Mouse (Mus musculus) Muller cell, postnatal 12 days (primary cell): Measurements from ENCODE around the gene Tenm3.
A peak's percentile ranks its signal among the peaks of the same experiment; 100 is the strongest.

ENCODE experiments used
- DNase-seq: peaks from one replicate; pipeline ENCODE4 v3.0.0-alpha.2; 2015; ENCODE audit errors: inconsistent ontology term

Tenm3 gene

GRCm38 (mm10) chr8:48591818-48592217 lies 251.9 kb downstream of the Tenm3 start:
- no peak for DNase-seq

DNA sequence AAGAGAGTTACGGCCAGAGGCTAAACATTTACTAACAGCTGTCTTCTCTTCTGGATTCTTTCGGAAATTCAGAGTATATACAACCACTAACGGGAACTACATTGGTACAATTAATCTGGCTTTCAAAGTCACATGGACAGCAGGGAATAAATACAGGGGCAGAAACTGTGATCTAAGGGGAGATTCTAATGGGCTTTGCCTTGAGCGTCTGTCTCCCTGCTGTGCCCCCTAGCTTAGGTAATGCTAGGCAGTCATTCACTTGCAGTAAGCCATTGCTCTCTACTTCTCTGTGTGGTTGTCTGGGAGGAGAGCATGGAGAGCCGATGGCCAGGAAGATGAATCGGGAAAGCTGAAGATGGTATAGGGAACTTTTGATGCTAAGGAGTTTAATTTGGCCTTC lies 264.0 kb downstream of the Tenm3 start:
- DNase-seq: no peak

DNA sequence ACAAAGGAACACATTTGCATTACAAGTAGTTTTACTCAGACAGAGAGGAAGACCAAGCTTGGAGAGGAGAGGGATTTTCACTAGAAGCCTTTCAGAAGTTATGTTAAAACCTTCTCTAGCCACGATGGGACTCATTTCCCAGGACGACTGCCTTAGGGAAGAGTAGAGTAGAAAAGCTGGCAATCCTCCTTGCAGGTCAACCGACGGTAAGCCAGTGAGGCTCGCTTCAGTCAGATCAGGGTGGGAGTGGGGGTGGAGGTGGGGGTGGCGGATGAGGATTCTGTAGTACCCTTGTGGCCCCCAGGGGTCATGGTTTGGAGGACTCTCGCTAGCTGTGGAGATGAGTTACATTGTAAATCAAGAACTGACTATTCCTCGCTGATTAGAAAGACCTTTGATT lies 264.6 kb downstream of the Tenm3 start:
- no peak for DNase-seq

DNA sequence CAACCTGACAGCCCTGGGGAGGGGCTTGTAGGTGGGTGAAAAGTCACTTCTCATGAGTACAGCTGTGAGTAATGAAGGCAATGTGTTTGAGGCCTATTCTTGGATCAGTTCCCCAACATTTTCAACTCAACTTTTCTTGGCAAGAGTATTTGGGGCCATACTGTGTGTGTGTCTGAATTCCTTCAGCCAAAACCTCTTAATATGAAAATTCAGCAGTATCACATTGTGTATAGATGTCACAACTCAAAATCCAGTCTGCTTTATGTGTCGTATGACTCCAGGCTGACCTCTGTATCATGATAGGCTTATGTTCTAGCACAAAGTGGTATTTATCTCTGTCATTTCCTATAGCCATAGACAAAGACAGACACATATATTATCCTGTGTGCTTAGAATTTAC lies 270.8 kb downstream of the Tenm3 start:
- DNase-seq: no peak

- no peak for DNase-seq
Observed at GRCm38 (mm10) chr8:48572345-48572744, 271.4 kb downstream of the Tenm3 start.

DNA sequence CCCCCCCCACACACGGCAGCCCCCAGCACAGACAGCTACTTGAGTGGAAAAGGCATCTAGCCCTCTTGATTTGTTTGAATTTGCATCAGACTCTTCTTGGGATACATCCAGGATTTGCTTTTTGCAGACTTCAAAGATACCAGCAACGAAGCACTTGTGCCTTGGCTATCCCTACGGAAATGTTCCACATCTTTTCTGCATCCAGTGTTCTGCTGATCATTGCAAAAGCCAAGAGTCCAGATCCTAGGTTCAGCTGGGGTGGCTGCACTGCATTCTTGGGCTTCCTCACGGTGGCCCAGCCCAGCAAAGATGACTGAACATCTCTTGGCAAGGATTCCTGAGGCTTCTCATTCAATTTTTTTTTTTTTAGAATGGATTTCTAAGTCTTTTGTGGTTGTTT lies 275.1 kb downstream of the Tenm3 start:
- DNase-seq: peak; percentile 75

- DNase-seq: no peak
Observed at GRCm38 (mm10) chr8:48567929-48568607, 275.7 kb downstream of the Tenm3 start.

- no peak for DNase-seq
Observed at GRCm38 (mm10) chr8:48560227-48560626, 283.5 kb downstream of the Tenm3 start.

DNA sequence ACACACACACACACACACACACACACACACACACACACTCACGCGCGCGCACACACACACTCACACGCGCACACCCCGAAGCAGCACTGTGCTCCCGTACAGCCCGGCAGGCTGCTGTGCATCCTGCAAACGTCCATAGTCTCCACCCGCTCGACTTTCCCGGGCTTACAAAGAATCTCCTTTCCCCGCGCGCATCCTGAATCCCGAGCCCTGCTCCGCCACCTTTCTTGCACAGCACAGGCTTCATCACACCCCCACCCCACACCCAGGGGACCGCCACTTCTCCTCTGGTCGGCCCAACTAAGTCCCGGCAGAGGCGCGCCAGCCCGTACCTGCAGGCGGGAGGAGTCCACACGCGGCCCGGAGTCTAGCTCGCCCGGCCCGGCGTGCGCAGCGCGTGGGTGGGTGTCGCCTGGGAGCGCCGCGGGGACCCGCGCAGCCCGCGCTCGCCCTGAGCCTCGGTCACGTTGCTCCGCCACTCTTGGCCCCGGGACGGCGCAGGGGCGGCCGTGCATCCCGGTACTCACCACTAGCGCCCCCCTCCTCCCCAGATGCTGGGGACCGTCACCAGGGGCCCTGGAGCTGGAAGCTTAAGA lies 288.1 kb downstream of the Tenm3 start:
- peak; percentile 65 for DNase-seq

DNA sequence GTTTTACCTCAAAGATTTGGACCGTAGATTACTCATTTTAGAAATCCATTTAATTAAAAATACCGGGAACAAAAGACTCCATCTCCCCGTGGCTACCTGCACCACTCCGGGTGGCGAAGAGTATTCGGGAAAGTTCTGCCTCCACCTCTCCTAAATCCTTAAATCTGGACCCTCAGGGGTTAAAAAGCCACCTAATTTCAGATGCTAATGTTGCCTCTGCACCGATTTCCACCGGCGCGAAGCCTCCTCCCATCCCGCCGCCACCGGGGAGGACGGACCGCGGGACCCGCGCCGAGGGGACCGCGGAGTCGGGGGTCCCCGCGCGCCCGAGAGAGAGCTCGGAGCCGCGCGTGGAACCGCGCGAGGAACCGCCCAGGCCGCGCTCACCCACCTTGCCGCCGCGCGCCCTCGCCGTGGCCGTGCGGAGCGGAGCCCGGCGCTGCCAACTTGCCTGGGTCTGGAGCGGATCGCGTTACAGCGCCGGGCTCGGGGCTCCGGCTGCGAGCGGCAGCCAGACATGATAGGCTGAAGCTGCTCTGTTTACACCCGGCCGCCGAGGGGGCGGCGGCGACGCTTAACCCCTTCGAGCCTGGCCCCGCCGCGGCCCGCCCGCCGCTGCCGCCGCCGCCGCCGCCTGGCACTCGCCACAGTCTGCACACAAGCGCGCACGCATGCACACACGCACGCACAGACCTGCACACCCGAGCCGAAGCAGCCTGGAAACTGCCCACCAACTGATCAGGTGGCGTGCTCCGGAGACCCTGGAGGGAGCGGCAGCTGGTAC lies 288.8 kb downstream of the Tenm3 start:
- DNase-seq: peak; percentile 80

- peak; percentile 34 for DNase-seq
Observed at GRCm38 (mm10) chr8:48553791-48554288, 289.9 kb downstream of the Tenm3 start.

DNA sequence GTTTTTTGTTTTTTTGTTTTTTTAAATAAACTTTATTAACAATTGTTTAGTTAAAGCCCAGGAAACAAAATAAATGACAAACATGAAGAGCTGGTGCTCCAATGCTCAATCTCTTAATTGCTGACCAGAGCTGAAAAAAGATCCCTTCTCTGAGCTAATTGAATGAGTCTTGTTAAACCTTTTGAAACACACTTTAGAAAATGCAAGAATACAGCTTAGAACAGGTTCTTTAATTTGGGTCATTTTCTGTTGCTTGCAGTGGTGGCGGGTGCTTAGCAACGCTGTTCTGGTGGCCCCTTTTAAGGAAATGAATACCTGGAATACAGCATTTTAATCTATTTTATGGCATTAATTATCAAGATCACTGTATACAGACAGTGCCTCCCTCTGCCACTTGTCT lies 291.4 kb downstream of the Tenm3 start:
- no peak for DNase-seq

DNA sequence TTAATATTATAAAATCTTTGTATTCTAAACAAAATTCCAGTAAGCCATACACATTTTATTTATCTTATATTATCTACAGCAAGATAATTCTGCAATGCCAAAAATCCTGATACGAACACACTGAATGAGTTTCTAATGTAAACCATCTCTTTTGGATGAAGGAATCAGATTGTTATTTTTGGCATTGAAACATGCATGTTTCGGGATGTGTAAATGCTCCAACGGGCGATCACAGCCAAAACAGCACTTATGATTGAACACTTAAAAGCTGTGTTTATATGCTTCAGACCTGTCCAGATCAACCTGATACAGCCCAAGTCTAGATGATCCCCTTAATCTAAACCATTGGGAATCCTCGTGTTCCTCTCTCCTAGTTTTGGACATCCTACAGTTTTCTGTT lies 292.4 kb downstream of the Tenm3 start:
- no peak for DNase-seq

GRCm38 (mm10) chr8:48548908-48549307 lies 294.8 kb downstream of the Tenm3 start:
- no peak for DNase-seq

GRCm38 (mm10) chr8:48545631-48546030 lies 298.1 kb downstream of the Tenm3 start:
- no peak for DNase-seq

GRCm38 (mm10) chr8:48544840-48545239 lies 298.9 kb downstream of the Tenm3 start:
- DNase-seq: no peak

DNA sequence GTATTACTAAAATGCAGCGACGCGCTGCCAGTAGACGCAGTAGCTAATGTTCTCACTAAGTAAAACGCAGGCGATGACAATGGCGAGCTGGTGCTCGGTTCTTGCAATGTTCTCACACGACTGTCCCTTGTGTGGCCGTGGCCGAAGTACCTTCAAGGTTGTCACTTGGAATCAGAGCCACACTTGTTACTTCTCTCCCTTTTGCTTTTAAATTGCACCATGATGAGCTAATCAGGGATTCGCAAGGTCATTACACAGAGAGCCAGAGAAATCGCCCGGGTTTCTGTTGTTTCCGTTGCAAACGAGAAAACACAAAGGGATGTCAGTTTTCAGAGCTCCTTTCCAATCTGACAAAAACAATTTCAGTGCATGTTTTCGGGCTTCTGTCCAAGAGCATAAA lies 301.6 kb downstream of the Tenm3 start:
- peak; percentile 46 for DNase-seq

GRCm38 (mm10) chr8:48540894-48541293 lies 302.9 kb downstream of the Tenm3 start:
- DNase-seq: peak; percentile 47

DNA sequence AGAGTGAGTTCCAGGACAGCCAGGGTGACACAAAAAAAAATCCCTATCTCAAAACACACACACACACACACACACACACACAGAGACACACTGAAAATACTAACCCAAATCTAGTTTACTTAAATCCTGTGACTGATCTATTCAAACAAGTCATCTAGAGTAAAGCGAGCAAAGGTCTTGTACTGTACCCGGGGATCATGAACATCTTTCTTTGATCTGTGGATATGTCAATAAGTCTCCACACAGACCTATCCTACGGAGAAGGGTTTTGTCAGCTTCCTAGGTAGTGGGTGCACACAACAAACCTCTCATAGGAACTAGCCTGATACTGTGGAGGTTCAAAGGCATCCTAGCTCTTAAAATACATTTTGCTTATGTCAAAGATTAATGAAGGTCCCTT lies 307.9 kb downstream of the Tenm3 start:
- DNase-seq: no peak

GRCm38 (mm10) chr8:48531795-48532194 lies 312.0 kb downstream of the Tenm3 start:
- DNase-seq: no peak

GRCm38 (mm10) chr8:48530916-48531570 lies 312.7 kb downstream of the Tenm3 start:
- DNase-seq: no peak

GRCm38 (mm10) chr8:48527418-48527817 lies 316.3 kb downstream of the Tenm3 start:
- DNase-seq: peak; percentile 42
